Mouse (Mus musculus) erythroblast, embryonic 14.5 days (primary cell): ENCODE data around the gene Dazap1. TPM values are rescaled to one million over a fixed set of nuclear protein-coding genes. Genes with fewer than 3 reads are reported as not detected.

Experiments used
- H3K27me3 ChIP-seq: 2 replicates; pipeline ENCODE4 v1.6.1; 2012; ENCODE audit warnings: inconsistent platforms; ENCODE audit not compliant: control insufficient read depth
- H3K36me3 ChIP-seq: 2 replicates; pipeline ENCODE4 v1.6.1; 2012; ENCODE audit warnings: mild to moderate bottlenecking, inconsistent platforms; ENCODE audit not compliant: control insufficient read depth
- H3K4me1 ChIP-seq: 2 replicates; pipeline ENCODE4 v1.6.1; 2012; ENCODE audit warnings: inconsistent platforms; ENCODE audit not compliant: control insufficient read depth
- H3K4me3 ChIP-seq: replicated peaks from 2 replicates; pipeline ENCODE3; 2012; ENCODE audit warnings: moderate library complexity, mild to moderate bottlenecking, inconsistent platforms
- H3K9me3 ChIP-seq: 2 replicates; pipeline ENCODE4 v1.6.1; 2012; ENCODE audit warnings: low read length, inconsistent platforms, mixed read lengths; ENCODE audit not compliant: control insufficient read depth
- GATA1 ChIP-seq: IDR thresholded peaks from 2 replicates; pipeline ENCODE4 v1.6.1; 2012; ENCODE audit warnings: low read length, inconsistent platforms, mixed read lengths
- TAL1 ChIP-seq: IDR thresholded peaks from 3 replicates; pipeline ENCODE4 v1.6.1; 2012; ENCODE audit warnings: low read length, inconsistent platforms, mixed read lengths
- polyA plus RNA-seq: library from polyadenylated mRNA; stranded (reverse); fragments of >175 nt; gene quantifications from 2 replicates; pipeline ENCODE4 v1.2.3, GENCODE M21; 2012

The Dazap1 gene
- polyA plus RNA-seq, 1 experiment, result 84.5 TPM

- no peak for TF ChIP-seq TAL1
- TF ChIP-seq GATA1, result no peak
- Histone ChIP-seq H3K27me3 (peaks cover 6% of the 10 kb centered on the region), H3K9me3 (no peaks in the 10 kb centered on the region), H3K4me3 (peak overlapping the region; percentile 84), H3K4me1 (peaks cover 44% of the 10 kb centered on the region), H3K36me3 (peaks cover 52% of the 10 kb centered on the region)
Observed at GRCm38 (mm10) chr10:80227877-80228775, 33.2 kb upstream of the Dazap1 start.

DNA sequence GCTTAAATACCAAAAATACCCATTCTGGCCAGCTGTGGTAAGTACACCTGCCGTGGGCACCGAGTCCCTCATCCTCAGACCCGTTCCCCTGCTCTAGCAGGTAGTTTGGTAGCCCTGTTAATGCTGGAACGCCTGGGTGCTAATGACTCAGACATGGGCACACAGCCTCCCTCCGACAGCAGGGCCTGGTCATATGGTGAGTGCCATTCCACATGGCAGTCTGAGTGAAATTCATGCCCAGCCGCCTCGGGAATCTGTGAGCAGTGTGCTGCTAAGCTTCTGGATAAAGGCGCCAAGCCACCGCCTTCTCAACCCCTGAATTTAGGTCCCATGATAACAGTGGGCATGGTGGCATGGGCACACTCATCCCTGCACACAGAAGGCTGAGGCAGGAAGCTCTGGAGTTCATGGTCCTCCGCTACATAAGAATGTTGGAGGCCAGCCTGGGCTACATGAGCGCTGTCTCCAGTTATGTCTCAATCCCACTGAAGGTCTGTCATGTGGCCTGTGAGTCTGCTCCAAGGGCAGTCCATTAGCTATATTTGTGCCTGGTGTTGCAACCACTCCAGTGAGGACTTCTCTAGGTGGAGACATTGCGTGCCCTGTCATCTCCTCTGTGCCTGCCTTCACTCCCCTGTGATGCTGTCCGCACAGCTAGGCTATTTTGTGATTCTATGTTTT, 25.0 kb upstream of the Dazap1 start:
- Histone ChIP-seq H3K9me3 (no peaks in the 10 kb centered on the region), H3K4me3 (no peak overlapping the region), H3K36me3 (peaks cover 98% of the 10 kb centered on the region), H3K27me3 (no peaks in the 10 kb centered on the region), H3K4me1 (peaks cover 15% of the 10 kb centered on the region)
- no peak for TF ChIP-seq TAL1
- no peak for TF ChIP-seq GATA1

GRCm38 (mm10) chr10:80237020-80237419, 24.3 kb upstream of the Dazap1 start:
- no peaks in the 10 kb centered on the region for H3K9me3 ChIP-seq
- no peaks in the 10 kb centered on the region for H3K27me3 ChIP-seq
- no peak overlapping the region for H3K4me3 ChIP-seq
- peaks cover 19% of the 10 kb centered on the region for H3K4me1 ChIP-seq
- H3K36me3 ChIP-seq, result peaks cover 97% of the 10 kb centered on the region
- TF ChIP-seq TAL1, result no peak
- TF ChIP-seq GATA1, result no peak

- Histone ChIP-seq H3K27me3 (no peaks in the 10 kb centered on the region), H3K36me3 (peaks cover 97% of the 10 kb centered on the region), H3K9me3 (no peaks in the 10 kb centered on the region), H3K4me1 (peaks cover 18% of the 10 kb centered on the region), H3K4me3 (no peak overlapping the region)
- no peak for TF ChIP-seq GATA1
Observed at GRCm38 (mm10) chr10:80238306-80238705, 23.0 kb upstream of the Dazap1 start.

- Histone ChIP-seq H3K4me1 (peaks cover 16% of the 10 kb centered on the region), H3K27me3 (no peaks in the 10 kb centered on the region), H3K9me3 (no peaks in the 10 kb centered on the region), H3K36me3 (peaks cover 97% of the 10 kb centered on the region), H3K4me3 (no peak overlapping the region)
- TF ChIP-seq GATA1, result no peak
- no peak for TF ChIP-seq TAL1
Observed at GRCm38 (mm10) chr10:80239791-80240190, 21.5 kb upstream of the Dazap1 start.

DNA sequence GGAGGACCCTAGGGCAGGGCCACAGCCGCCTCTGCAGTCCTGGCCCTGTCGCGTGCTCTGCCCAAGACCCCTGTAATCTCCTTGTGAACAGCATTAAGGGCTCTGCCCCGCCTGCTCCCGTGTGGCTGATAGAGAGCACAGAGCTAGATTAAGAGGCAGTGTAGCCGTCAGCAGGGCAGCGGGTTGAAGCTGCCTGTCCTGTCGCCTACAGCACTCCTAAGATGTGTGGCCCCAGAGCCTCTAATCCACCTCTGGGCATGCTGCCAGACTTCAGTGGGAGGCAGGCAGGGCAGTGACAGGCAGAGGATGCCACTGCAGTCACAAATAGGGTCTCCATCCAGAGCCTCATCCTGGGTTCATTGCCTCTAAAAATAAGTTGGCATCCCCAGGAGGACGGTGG, 19.2 kb upstream of the Dazap1 start:
- H3K9me3 ChIP-seq, result no peaks in the 10 kb centered on the region
- H3K4me3 ChIP-seq, result no peak overlapping the region
- peaks cover 81% of the 10 kb centered on the region for H3K36me3 ChIP-seq
- TF ChIP-seq GATA1 (no peak), TAL1 (no peak)
- peaks cover 32% of the 10 kb centered on the region for H3K4me1 ChIP-seq
- no peaks in the 10 kb centered on the region for H3K27me3 ChIP-seq

- TF ChIP-seq TAL1 (no peak), GATA1 (no peak)
- H3K9me3 ChIP-seq, result no peaks in the 10 kb centered on the region
- no peaks in the 10 kb centered on the region for H3K27me3 ChIP-seq
- peaks cover 33% of the 10 kb centered on the region for H3K4me1 ChIP-seq
- H3K4me3 ChIP-seq, result no peak overlapping the region
- peaks cover 76% of the 10 kb centered on the region for H3K36me3 ChIP-seq
Observed at GRCm38 (mm10) chr10:80242607-80243006, 18.7 kb upstream of the Dazap1 start.

DNA sequence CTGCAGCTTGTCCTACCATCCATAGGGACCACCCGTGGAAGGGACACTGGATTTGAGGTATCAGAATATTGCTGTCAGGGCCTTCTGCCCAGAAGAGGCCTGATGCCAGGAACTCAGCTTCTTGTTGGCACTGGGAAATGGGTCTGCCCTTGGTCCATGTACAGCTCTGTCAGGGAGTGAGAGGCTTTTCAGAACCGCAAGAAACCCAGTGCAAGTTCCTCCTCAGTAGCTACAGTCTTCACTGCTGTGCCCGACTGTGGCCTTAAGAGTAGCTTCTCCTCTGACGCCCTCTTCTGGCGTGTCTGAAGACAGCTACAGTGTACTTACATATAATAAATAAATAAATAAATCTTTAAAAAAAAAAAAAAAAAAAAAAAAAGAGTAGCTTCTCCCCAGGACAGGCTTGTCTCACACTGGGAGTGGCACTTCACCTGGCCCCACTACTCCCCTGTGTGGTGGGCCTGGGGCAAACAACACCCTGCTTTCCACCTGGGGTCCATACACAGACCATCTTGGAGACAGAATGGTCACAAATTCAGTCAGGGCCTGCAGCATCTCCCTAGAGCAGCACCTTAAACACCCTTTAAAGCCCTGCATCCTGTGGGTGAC, 16.4 kb upstream of the Dazap1 start:
- Histone ChIP-seq H3K4me3 (no peak overlapping the region), H3K27me3 (no peaks in the 10 kb centered on the region), H3K4me1 (peaks cover 51% of the 10 kb centered on the region), H3K9me3 (no peaks in the 10 kb centered on the region), H3K36me3 (peaks cover 53% of the 10 kb centered on the region)
- TF ChIP-seq GATA1 (no peak), TAL1 (no peak)

- no peaks in the 10 kb centered on the region for H3K9me3 ChIP-seq
- H3K4me1 ChIP-seq, result peaks cover 58% of the 10 kb centered on the region
- H3K4me3 ChIP-seq, result no peak overlapping the region
- TF ChIP-seq TAL1 (no peak), GATA1 (peak; percentile 42; the same call in 1 of the 2 replicates)
- peaks cover 49% of the 10 kb centered on the region for H3K36me3 ChIP-seq
- H3K27me3 ChIP-seq, result no peaks in the 10 kb centered on the region
Observed at GRCm38 (mm10) chr10:80245600-80245999, 15.7 kb upstream of the Dazap1 start.
